Mouse (Mus musculus): Measurements from ENCODE around the gene Gstm6.

- TF ChIP-seq POLR2A (IDR thresholded peaks at IDR 0.05; ENCODE audit: control insufficient read depth, extremely low read depth, insufficient read depth, low read length, poor library complexity): no peak
- no peak for TF ChIP-seq CTCF (IDR thresholded peaks at IDR 0.05; ENCODE audit: borderline replicate concordance, control insufficient read depth, extremely low read depth, insufficient read depth, low read length, poor library complexity)
Observed at GRCm38 (mm10) chr3:107931134-107931533, 12.4 kb downstream of the Gstm6 start.
